Mouse (Mus musculus) urinary bladder, postnatal 14 days (tissue): ENCODE measurements around the gene Trib3.
"Not testable (repeated sequence)": the region's sequence is repeated elsewhere in the genome, so short reads cannot be mapped to it uniquely, and the experiment has no call there.

Experiments used
- DNase-seq: peaks from one replicate; pipeline ENCODE4 v3.0.0; 2021; ENCODE audit warnings: low spot score

Gene Trib3

GRCm38 (mm10) chr2:152307186-152307585 is 36.6 kb downstream of the Trib3 start:
- no peak for DNase-seq

DNA sequence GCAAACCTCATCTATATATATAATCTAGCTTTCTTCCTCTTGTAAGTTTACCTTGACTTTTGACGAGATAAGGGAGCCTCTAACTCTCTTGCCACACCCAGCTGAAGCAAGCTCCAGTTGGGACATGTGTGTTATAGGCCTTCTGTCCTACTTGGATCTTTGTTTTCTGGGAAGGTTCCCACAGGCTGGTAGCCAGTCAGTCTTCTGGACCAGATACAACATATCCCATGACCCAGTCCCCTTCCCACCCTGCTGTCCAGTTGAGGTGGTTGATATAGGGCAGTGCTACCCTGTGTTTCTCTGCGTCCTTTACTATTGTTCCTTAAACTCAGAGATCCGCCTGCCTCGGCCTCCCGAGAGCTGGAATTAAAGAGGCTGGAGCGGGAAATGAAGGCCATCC is 38.4 kb downstream of the Trib3 start:
- DNase-seq: no peak

DNA sequence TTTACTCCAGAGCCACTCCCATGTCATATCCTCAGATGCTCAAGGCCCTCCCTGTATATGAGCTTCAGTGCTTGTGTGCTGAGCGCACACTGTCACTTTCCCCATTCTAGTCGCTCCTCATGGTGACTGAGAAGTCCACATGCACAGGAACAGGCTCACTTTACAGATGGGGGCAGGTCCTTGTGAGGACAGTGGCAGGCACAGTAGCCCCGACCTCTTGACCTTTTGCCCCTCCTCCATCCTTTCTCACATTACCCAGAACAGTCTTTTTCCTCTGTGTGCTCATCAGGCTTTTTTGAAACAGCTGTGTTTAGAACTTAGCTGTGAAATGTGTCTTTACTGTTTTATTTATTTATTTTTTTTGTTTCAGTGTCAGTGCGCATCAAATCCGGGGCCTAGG is 40.1 kb downstream of the Trib3 start:
- DNase-seq: no peak

GRCm38 (mm10) chr2:152302862-152303261 is 41.0 kb downstream of the Trib3 start:
- DNase-seq: no peak

- DNase-seq: no peak
These were observed 49.3 kb downstream of the Trib3 start for GRCm38 (mm10) chr2:152294541-152294940.

DNA sequence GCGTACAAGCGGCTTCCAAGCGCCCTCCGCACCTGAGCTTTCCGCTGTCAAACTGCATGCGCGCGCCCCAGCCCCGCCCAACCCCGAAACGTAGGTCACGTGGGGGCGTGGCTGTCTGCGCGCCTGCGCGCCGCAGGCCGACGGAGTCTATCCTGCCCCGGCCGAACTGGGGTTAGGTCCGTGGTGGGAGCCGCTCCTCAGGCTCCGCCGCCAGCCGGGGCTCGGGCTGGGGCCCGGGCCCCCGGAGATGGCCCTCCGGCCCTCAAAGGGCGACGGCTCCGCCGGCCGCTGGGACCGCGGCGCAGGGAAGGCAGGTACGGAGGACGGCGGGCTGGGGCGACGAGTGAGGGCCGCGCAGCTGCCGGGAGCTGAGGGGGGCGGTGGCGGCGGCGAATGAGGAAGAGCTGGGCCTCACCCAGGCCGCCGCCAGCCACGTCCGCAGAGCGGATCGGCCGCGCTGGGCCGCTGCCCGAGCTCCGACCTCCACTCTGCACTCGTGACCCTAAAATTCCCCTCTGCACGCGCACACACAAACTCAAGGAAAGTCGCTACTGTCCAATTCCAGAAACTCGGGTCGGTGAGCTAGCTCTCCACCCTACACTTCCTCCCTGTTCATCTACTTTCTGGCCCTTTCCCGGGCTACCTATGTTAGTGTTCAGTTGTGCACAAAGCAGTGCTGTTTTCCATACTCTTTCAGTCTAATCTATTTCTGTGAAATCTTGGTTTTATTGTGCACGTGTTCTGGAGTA is 49.9 kb downstream of the Trib3 start, which contains the start of gene Tbc1d20:
Tbc1d20 (plus strand) TSS at position 102 of the 749 bp plus-strand sequence.
- DNase-seq: peak; percentile 90

GRCm38 (mm10) chr2:152293179-152293726 is 50.6 kb downstream of the Trib3 start:
- no peak for DNase-seq

- DNase-seq: no peak
These were observed 51.4 kb downstream of the Trib3 start for GRCm38 (mm10) chr2:152292475-152292874.

DNA sequence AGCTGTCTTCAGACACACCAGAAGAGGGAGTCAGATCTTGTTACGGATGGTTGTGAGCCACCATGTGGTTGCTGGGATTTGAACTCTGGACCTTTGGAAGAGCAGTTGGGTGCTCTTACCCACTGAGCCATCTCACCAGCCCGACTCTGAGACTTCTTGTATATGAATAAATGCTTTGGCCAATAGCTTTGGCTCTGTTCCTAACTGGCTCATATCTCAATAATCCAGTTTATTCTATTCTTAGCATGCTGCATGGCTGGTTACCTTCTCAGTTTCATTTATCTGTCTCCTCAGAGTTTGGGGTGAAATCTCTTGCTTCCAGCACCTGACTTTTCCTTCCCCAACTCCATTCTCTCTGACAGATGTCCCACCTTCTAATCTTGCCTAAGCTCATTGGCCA is 54.2 kb downstream of the Trib3 start:
- DNase-seq: not testable (repeated sequence)

GRCm38 (mm10) chr2:152288046-152288445 is 55.8 kb downstream of the Trib3 start:
- no peak for DNase-seq

- DNase-seq: no peak
These were observed 56.3 kb downstream of the Trib3 start for GRCm38 (mm10) chr2:152287560-152287959.
